Mouse (Mus musculus) right cerebral cortex, postnatal 14 days (tissue): ENCODE data around the gene Cntn2.
"Not testable (repeated sequence)": the region's sequence is repeated elsewhere in the genome, so short reads cannot be mapped to it uniquely, and the experiment has no call there.

Source experiments
- DNase-seq: peaks from one replicate; pipeline ENCODE4 v3.0.0; 2022

Gene Cntn2

GRCm38 (mm10) chr1:132509771-132510170, 33.3 kb downstream of the Cntn2 start:
- no peak for DNase-seq

- no peak for DNase-seq
Observed at GRCm38 (mm10) chr1:132506656-132507055, 36.4 kb downstream of the Cntn2 start.

- no peak for DNase-seq
Observed at GRCm38 (mm10) chr1:132506058-132506457, 37.0 kb downstream of the Cntn2 start, which contains the start of gene Tmem81. Gene Tmem81, plus strand, starts transcription at chr1:132506230.

- DNase-seq: no peak
Observed at GRCm38 (mm10) chr1:132505155-132505554, 37.9 kb downstream of the Cntn2 start.

- DNase-seq: no peak
Observed at GRCm38 (mm10) chr1:132500535-132500934, 42.5 kb downstream of the Cntn2 start.

GRCm38 (mm10) chr1:132483759-132484158, 59.3 kb downstream of the Cntn2 start:
- no peak for DNase-seq

GRCm38 (mm10) chr1:132483234-132483633, 59.8 kb downstream of the Cntn2 start:
- no peak for DNase-seq

GRCm38 (mm10) chr1:132481619-132482018, 61.4 kb downstream of the Cntn2 start:
- DNase-seq: no peak

GRCm38 (mm10) chr1:132479438-132479837, 63.6 kb downstream of the Cntn2 start:
- no peak for DNase-seq

- DNase-seq: peak; percentile 79
Observed at GRCm38 (mm10) chr1:132476928-132477691, 65.9 kb downstream of the Cntn2 start, which contains the start of gene Rbbp5. Gene Rbbp5, plus strand, starts transcription at chr1:132477365.

- no peak for DNase-seq
Observed at GRCm38 (mm10) chr1:132476575-132476927, 66.5 kb downstream of the Cntn2 start.

GRCm38 (mm10) chr1:132474496-132474895, 68.6 kb downstream of the Cntn2 start:
- DNase-seq: no peak

- DNase-seq: no peak
Observed at GRCm38 (mm10) chr1:132472537-132472936, 70.5 kb downstream of the Cntn2 start.

- no peak for DNase-seq
Observed at GRCm38 (mm10) chr1:132471499-132471898, 71.6 kb downstream of the Cntn2 start.

- DNase-seq: no peak
Observed at GRCm38 (mm10) chr1:132471032-132471431, 72.0 kb downstream of the Cntn2 start.

GRCm38 (mm10) chr1:132470031-132470430, 73.0 kb downstream of the Cntn2 start:
- DNase-seq: not testable (repeated sequence)

GRCm38 (mm10) chr1:132469519-132469918, 73.5 kb downstream of the Cntn2 start:
- DNase-seq: no peak

GRCm38 (mm10) chr1:132468926-132469325, 74.1 kb downstream of the Cntn2 start:
- peak; percentile 14 for DNase-seq

GRCm38 (mm10) chr1:132464651-132465050, 78.4 kb downstream of the Cntn2 start:
- no peak for DNase-seq
